Mouse (Mus musculus): ENCODE data around the gene Taar7b.
A peak's percentile ranks its signal among the peaks of the same experiment; 100 is the strongest.

The Taar7b gene

DNA sequence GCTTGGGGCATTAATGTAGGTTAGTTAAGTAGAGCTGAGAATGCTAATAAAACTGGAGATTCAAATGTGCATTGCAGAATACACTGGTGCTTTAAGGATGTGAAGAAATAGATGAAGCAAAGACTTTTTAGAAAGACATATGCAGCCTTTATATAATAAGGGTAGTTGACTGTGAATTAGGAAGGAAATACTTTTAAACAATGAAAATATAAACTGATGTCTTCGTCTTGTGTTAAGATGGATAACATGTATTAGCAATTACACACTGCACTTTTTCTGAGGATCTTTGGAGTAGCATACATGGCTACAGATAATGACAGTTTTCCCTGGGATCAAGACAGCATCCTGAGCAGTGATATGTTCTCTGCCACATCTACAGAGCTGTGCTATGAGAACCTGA is at the start of gene Taar7b:
Taar7b (plus strand) TSS at position 301 of the 400 bp plus-strand sequence.
- no peak for DNase-seq (ENCODE audit: low read depth, low spot score)

GRCm38 (mm10) chr10:23951714-23952113 is 48.0 kb upstream of the Taar7b start:
- DNase-seq (ENCODE audit: low read depth, low spot score) = no peak

DNA sequence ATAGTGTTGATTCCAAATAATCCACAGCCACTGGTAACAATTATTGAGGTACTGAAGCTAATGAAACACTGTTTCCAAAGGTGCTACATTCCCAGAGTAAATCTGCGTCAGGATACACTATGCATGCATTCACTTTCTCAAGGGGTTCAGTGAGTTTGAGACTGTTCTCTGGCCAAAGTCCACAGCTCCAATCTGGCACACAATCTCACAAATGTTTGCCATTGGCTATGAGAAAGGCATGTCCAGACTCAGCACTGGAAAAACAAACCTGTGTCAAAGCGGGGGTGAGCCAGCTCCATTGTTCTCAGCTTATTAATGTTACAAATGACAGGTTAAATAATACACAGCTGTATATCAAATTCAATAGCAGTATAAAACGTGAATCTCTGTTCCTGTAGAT is 40.7 kb upstream of the Taar7b start:
- no peak for DNase-seq (ENCODE audit: low read depth, low spot score)

- DNase-seq (ENCODE audit: low read depth, low spot score) = no peak
These were observed 39.3 kb upstream of the Taar7b start, which contains the start of gene Taar4 for GRCm38 (mm10) chr10:23960444-23960915. TSS of gene Taar4 (plus strand) at chr10:23960494.

DNA sequence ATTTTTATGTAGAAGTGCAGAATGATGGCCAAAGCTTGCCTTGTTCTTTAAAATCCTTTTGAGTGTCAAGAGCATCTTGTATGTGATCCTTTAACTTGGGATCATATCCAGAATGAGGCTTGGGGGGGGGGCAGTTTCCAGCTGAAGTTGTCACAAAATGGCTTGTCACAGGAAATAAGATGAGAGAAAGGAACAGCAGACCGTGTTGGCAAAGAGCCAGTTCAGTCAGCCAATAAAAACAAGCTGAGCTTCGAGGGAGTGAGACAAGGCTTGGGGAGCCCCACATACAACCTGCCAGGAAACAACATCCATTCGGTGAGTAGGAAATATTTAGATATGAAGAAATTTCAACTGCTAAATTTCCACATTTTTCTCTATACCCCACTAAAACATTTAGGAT is 36.3 kb upstream of the Taar7b start:
- no peak for DNase-seq (ENCODE audit: low read depth, low spot score)

DNA sequence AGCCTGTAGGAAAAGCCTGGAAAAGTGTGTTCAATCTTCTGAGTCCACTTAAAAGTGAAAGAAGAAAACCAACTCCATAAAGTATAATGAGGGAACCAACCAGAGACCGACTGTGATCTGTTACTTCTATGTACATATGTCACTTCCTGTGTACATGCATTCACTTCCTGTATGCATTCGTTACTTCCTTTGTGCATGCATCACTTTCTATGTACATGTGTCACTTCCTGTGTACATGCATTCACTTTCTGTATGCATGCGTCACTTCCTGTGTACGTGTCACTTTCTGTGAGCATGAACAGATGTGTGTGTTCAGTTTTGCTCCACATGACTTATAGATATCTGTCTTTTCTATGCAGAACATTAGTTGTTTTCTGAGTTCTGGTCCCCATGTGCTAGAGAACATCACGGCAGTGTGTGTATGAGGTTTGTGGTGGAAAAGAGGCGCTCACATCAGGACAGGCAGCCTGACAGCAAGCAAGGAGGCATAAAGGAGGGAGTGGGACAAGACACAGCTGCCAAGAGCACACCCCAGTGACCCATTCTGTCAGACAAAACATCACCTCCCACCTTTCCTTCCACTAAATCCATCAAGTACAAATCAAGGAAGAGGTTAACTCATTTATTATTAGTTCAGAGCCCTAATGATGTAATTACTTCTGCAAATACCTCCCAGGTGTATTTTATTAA is 34.7 kb upstream of the Taar7b start:
- DNase-seq (ENCODE audit: low read depth, low spot score) = no peak

DNA sequence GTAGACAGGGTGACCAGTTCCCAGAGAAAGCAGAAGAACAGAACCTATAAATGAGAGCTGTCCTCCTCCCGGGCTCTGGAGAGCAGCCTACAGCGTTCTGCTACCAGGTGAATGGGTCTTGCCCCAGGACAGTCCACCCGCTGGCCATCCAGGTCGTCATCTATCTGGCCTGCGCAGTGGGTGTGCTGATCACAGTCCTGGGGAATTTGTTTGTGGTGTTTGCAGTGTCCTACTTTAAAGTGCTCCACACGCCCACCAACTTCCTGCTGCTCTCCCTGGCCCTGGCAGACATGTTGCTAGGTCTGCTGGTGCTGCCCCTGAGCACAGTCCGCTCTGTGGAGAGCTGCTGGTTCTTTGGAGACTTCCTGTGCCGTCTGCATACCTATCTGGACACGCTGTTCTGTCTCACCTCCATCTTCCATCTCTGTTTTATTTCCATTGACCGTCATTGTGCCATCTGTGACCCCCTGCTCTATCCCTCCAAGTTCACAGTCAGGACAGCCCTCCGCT is 29.0 kb upstream of the Taar7b start, which contains the start of gene Taar5:
Taar5 (plus strand) TSS at position 51 of the 510 bp plus-strand sequence.
- DNase-seq (ENCODE audit: low read depth, low spot score) = no peak

- DNase-seq (ENCODE audit: low read depth, low spot score) = no peak
These were observed 28.5 kb upstream of the Taar7b start for GRCm38 (mm10) chr10:23971256-23971655.

GRCm38 (mm10) chr10:23977958-23978357 is 21.8 kb upstream of the Taar7b start:
- DNase-seq (ENCODE audit: low read depth, low spot score) = no peak

DNA sequence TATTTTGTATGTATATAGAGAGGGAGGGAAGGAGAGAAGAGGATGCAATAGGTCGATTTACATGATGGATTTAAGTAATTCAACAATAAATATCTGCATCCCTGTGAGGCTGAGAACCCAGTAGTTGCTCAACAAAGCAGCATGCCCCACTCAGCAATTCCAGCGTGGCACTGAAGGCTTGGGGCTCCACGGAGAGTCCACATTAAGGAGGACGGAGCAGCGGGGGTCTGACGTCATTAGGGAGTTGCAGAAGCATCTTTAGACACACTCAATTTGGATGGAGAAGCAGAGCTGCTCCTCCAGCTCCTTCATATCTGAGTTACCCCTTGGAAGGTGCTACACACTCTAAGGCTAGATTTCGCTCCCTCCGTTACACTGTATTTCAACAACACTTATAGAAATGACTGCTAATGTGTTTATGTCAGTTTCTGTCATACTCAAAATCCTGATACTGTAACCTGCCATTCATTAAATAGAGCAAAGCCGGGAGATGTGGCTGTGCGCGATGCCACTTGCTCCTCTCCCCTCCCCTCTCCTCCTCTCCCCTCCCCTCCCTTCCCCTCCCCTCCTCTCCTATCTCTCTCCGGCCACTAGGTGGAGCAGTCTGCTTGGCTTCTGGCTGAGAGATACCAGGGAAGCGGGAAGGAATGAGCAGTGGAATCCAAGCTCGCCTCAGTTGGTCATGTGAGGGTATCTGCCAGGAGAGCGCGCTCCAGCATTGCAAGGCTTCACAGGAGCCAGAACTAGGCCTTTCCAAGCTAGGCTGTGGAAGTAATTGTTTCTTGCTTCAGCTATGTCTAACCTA is 20.6 kb upstream of the Taar7b start:
- peak; percentile 47 for DNase-seq (ENCODE audit: low read depth, low spot score)

GRCm38 (mm10) chr10:23985546-23985945 is 14.2 kb upstream of the Taar7b start, which contains the start of gene Taar6:
TSS of gene Taar6 (minus strand) at chr10:23985646.
- DNase-seq (ENCODE audit: low read depth, low spot score) = no peak

DNA sequence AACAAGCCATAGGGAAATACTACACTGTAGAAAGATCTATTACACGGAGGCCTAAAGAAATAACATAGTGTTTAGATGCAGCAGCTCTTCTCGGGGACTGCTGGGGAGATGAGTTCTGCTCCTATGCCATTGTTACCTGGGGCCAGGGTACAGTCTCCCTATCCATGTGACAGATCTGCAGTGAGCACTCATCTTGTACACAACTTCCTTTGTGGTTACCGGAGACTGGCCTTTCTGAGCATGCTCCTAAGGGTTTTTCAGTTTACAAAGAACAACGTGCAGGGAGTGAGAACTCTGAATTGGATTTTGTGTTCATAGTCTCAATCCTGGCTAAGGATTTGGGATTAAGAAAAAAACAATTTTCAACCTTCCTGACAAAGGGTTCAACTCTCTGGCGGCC is 13.3 kb upstream of the Taar7b start:
- no peak for DNase-seq (ENCODE audit: low read depth, low spot score)

DNA sequence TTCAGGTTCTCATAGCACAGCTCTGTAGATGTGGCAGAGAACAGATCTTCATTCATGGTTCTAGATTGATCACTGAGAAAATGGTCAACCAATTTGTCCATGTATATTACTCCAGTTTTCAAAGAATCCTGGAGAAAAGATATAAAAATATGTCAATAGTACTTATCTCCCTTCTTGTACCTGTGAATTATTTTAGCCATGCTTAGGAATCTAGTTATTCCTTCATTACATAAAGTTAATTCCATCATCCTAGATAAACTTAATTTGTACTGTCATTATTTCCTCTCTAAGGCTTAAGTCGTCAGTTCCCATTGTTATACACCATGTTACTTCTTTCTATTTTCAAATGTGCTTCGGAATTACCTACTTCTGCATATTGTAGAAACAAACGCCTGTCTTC is 6.4 kb upstream of the Taar7b start, which contains the start of gene Taar7a:
Taar7a (minus strand) TSS at position 101 of the 400 bp plus-strand sequence.
- no peak for DNase-seq (ENCODE audit: low read depth, low spot score)

DNA sequence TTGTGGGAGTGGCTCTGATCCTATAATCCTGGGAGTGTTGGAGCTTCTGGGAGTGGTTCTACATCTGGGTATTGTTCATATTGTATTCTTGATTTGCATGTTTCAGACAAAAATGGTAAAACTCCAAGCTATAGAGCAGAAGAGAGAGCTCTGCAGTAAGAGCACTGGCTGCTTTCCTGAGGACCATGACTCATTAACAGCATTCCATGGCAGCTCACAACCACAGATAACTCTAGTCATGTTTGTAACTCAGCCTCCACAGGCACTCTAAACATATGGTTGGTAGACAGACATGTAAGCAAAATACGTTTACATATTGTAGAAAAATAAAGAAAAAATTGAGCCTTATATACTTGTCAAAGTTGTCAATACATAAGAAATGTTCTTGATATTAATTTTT is 6.7 kb downstream of the Taar7b start:
- DNase-seq (ENCODE audit: low read depth, low spot score) = no peak

GRCm38 (mm10) chr10:24007034-24007433 is 7.3 kb downstream of the Taar7b start:
- DNase-seq (ENCODE audit: low read depth, low spot score) = no peak

DNA sequence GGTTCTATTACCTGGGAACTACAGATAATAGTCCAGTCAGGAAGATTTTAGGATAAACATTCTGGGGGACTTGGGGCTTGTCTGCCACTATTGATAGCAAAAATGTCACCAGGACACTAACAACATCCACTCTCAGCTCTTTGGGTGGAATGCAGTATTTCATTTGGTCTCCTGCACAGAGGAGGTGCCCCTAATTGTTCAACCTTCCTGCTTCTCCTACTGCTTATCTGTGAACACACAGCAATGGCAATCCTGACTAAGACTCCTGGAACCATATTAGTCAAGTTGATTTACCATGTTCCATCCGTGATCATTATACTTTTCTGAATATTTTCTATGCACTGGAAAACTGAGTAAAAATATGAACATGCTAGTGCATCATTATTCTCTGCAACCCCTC is 8.4 kb downstream of the Taar7b start:
- DNase-seq (ENCODE audit: low read depth, low spot score) = no peak

DNA sequence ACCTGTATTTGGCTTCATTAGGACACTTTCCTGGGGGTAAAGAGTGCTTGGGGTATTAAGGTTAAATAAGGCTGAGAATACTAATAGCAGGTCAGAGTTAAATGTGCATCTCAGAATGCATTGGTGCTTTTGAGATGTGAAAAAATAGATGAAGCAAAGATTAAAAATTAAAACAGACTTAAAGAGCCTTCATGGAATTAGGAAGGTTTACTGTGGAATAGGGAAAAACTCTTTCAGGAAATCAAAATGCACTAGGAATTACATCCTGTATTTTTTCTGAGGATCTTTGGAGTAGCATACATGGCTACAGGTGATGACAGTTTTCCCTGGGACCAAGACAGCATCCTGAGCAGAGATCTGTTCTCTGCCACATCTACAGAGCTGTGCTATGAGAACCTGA is 27.2 kb downstream of the Taar7b start, which contains the start of gene Taar7d:
Taar7d (plus strand) TSS at position 301 of the 400 bp plus-strand sequence.
- DNase-seq (ENCODE audit: low read depth, low spot score) = no peak

DNA sequence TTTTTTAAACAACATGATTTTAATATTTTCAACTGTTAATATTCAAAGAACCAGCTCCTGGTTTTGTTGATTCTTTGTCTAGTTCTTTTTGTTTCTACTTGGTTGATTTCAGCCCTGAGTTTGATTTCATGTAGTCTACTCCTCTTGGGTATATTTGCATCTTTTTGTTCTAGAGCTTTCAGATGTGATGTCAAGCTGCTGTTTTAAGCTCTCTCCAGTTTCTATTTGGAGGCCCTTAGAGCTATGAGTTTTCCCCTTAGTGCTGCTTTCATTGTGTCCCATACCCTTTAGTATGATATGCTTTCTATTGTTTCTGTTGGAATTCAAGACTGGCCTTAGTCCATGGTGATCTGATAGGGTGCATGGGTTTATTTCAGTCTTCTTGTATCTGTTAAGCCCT is 31.6 kb downstream of the Taar7b start:
- DNase-seq (ENCODE audit: low read depth, low spot score) = no peak

GRCm38 (mm10) chr10:24037314-24037713 is 37.6 kb downstream of the Taar7b start, which contains the start of gene Taar7e:
TSS of gene Taar7e (plus strand) at chr10:24037614.
- no peak for DNase-seq (ENCODE audit: low read depth, low spot score)

DNA sequence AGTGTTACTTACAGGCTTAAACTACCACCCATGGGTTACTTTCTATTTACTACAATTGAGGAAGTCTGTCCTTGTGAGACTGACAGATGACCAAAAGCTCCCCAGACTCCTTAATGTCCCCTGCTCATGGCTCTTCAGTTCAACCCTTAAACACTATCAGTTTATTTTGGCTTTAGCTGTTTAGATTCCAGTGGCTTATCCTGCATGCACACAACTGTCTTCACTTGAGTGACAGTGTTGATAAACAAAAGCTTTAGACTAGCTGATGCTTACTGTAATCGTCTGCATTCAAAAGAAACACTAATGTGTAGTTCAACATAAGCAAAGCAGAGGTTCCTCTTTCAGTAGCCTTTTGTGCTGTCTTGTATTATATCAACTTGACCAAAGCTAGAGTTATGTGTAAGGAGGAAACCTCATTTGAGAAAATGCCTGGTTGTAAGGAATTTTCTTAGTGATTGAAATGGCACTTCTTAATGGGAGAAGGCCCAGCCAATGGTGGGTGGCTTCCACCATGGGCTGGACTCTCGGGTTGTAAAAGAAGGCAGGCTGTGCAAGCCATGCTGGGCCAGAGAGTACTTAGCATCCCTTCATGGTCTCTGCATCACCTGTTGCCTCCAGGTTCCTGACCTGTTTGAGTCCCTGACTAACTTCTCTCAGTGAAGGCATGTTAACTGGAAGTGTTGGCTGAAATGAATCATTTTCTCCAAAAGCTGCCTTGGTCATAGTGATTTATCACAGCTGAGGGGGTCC is 40.6 kb downstream of the Taar7b start:
- DNase-seq (ENCODE audit: low read depth, low spot score) = no peak

DNA sequence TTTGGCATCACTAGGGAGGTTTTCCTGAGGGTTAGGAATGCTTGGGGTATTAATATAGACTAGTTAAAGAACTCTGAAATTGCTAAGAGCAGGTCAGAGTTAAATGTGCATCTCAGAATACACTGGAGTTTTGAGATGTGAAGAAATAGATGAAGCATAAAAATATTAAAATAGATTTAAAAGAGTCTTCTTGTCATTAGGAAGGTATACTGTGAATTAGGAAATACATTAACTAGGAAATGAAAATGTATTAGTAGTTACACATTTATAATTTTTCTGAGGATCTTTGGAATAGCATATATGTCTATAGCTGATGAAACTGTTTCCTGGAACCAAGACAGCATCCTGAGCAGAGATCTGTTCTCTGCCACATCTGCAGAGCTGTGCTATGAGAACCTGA is 49.5 kb downstream of the Taar7b start, which contains the start of gene Taar7f:
Taar7f (plus strand) TSS at position 301 of the 400 bp plus-strand sequence.
- no peak for DNase-seq (ENCODE audit: low read depth, low spot score)

Data from brain, embryonic 18.5 days (tissue).